Mouse (Mus musculus) gastrocnemius, postnatal 14 days (tissue): ENCODE results near the gene Gm10837. TPM values are rescaled to one million over a fixed set of nuclear protein-coding genes. Genes with fewer than 3 reads are reported as not detected.
"Not testable (repeated sequence)": the region's sequence is repeated elsewhere in the genome, so short reads cannot be mapped to it uniquely, and the experiment has no call there.

Experiments
- DNase-seq: peaks from one replicate; pipeline ENCODE4 v3.0.0; 2021; ENCODE audit warnings: mixed read lengths
- intact Hi-C: fragments of 180-260 bp; cut with DNase I; formaldehyde crosslinking; loops from one replicate; pipeline ENCODE4 v1.15.1; 2025; ENCODE audit warnings: low total_unique reads
- total RNA-seq, 2 experiments: library from RNA; stranded (reverse); gene quantifications; 2 replicates each; pipeline ENCODE4 v1.2.3; 2021

Gene Gm10837
- total RNA-seq, 2 experiments from 2014 or later = not detected

- DNase-seq, intact Hi-C loops: not testable (repeated sequence)
These were observed 26.5 kb upstream of the Gm10837 start for GRCm38 (mm10) chr14:122463734-122464341.

GRCm38 (mm10) chr14:122464351-122464762 lies 26.0 kb upstream of the Gm10837 start:
- intact Hi-C loops = no loop called here
- DNase-seq = no peak

GRCm38 (mm10) chr14:122464763-122465741 lies 25.3 kb upstream of the Gm10837 start, which contains the start of gene Zic5:
Gene Zic5, minus strand, starts transcription at chr14:122465677.
- intact Hi-C loops = no loop called here
- no peak for DNase-seq

- intact Hi-C loops = no loop called here
These were observed 24.4 kb upstream of the Gm10837 start for GRCm38 (mm10) chr14:122465931-122466490.

GRCm38 (mm10) chr14:122466756-122467362 lies 23.5 kb upstream of the Gm10837 start:
- no peak for DNase-seq
- intact Hi-C loops = no loop called here

More at GRCm38 (mm10) chr14:122465931-122466490, 24.4 kb upstream of the Gm10837 start:
- no peak for DNase-seq

- no peak for DNase-seq
- intact Hi-C loops = no loop called here
These were observed 22.2 kb upstream of the Gm10837 start for GRCm38 (mm10) chr14:122467926-122468841.

- no peak for DNase-seq
- intact Hi-C loops = no loop called here
These were observed 21.2 kb upstream of the Gm10837 start for GRCm38 (mm10) chr14:122468971-122469755.

- intact Hi-C loops = no loop called here
These were observed 18.8 kb upstream of the Gm10837 start for GRCm38 (mm10) chr14:122471449-122472085.

GRCm38 (mm10) chr14:122472161-122472560 lies 18.2 kb upstream of the Gm10837 start:
- intact Hi-C loops = no loop called here
- no peak for DNase-seq

More at GRCm38 (mm10) chr14:122471449-122472085, 18.8 kb upstream of the Gm10837 start:
- DNase-seq = no peak

GRCm38 (mm10) chr14:122472647-122473046 lies 17.7 kb upstream of the Gm10837 start:
- intact Hi-C loops = no loop called here
- no peak for DNase-seq

- intact Hi-C loops = no loop called here
These were observed 17.1 kb upstream of the Gm10837 start for GRCm38 (mm10) chr14:122473211-122473751.

GRCm38 (mm10) chr14:122474041-122474890 lies 16.1 kb upstream of the Gm10837 start:
- no peak for DNase-seq
- intact Hi-C loops = no loop called here

More at GRCm38 (mm10) chr14:122473211-122473751, 17.1 kb upstream of the Gm10837 start:
- DNase-seq = no peak

- intact Hi-C loops = no loop called here
- no peak for DNase-seq
These were observed 15.4 kb upstream of the Gm10837 start, which contains the start of gene Zic2 for GRCm38 (mm10) chr14:122474891-122475556. Gene Zic2, plus strand, starts transcription at chr14:122475435.

- DNase-seq = no peak
- intact Hi-C loops = no loop called here
These were observed 14.8 kb upstream of the Gm10837 start for GRCm38 (mm10) chr14:122475557-122476040.

- intact Hi-C loops = no loop called here
- DNase-seq = no peak
These were observed 14.2 kb upstream of the Gm10837 start for GRCm38 (mm10) chr14:122476041-122476821.
